Mouse (Mus musculus) liver, adult (tissue): ENCODE data around the gene Actrt2.

Experiments used
- GATA4 ChIP-seq: IDR thresholded peaks from 2 replicates; pipeline ENCODE4 v1.6.1; 2014; ENCODE audit warnings: mild to moderate bottlenecking, low read length; ENCODE audit not compliant: insufficient replicate concordance

The Actrt2 gene

DNA sequence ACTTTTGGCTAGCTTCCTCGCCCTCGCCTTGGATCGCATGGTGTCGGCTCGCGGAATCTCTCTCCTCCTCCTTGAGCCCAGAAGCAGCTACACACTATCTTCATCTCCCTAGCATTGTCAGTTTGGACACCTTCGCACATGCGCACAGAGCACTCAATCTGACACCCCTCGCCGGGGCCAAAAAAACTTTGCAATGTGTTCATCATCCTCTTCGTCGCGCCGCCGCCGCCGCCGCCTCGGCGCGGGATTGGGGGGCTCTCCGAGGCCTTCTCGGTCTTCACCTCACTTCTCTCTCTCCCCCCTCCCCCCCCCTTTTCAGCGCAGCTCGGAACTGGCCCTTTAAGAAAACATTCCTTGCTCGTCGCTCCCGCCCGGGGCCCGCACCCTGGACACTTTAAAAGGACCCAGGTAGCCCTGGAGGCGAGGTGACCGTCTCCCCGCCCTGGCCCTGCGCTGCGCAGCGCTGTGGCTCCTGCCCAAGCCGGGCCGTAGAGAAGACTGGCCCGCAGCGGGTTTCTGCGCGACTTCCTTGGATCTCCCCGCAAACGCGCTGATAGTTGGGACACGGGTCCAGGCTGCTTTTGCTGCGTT is 30.9 kb downstream of the Actrt2 start, which contains the start of gene Prdm16:
Gene Prdm16 (minus strand): TSS at position 153 of the 591 bp plus-strand sequence.
- TF ChIP-seq GATA4: no peak

DNA sequence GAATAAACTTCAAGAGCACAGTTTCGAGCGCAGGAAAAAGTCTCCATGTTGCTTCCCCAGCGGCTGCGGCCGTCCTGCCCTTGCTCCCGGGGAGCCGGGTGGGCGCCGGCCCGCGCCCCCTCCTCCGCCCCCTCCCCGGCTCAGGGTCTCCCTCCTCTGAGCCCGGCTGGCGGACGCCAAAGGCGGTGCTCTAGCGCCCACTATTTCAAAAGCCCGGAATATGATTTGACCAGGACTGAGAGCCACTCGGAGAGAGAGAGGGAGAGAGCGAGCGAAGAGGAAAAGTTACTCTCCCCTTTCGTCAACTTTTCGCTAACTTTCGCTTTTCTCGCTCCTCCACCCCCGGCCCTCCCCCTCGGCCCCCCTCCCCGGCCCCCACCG is 31.6 kb downstream of the Actrt2 start:
- no peak for TF ChIP-seq GATA4

DNA sequence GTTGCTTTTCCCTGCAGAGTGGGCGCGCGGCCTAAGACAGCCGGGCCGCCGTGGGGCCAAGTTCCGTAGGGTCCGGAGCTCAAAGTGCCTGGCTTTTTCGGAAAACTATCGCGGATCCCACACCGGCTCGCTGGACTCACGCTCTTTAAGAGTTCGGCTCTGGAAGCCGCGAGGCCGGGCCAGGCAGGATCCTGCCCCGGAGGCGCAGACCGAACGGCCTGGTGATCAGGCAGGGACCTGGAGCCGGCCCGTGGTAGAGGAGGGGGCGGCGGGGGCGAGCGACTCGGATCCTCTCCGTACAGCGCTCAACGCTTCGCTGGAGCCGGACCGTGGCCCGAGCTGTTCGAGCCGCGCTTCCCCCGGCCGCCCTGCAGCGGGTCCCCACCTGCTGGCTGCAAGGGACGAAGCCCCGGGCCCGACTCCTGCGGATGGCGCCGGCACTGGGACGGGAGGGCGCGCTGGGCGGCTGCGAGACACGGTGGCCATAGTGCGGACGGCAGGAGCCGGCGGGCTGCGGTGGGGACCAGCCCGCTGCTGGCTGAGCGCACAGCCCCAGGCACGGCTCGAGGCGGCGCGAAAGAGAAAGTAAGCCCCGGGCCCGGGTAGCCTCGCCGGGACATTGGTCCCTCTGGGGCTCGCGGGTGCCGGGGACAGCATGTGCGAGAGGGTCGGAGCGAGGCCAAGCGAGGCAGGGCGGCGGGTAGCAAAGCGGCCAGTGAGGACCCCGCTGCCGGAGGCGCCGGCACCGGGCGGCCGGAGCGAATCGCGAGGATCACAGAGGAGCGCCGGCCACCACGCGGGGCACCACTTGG is 32.2 kb downstream of the Actrt2 start:
- TF ChIP-seq GATA4: no peak

DNA sequence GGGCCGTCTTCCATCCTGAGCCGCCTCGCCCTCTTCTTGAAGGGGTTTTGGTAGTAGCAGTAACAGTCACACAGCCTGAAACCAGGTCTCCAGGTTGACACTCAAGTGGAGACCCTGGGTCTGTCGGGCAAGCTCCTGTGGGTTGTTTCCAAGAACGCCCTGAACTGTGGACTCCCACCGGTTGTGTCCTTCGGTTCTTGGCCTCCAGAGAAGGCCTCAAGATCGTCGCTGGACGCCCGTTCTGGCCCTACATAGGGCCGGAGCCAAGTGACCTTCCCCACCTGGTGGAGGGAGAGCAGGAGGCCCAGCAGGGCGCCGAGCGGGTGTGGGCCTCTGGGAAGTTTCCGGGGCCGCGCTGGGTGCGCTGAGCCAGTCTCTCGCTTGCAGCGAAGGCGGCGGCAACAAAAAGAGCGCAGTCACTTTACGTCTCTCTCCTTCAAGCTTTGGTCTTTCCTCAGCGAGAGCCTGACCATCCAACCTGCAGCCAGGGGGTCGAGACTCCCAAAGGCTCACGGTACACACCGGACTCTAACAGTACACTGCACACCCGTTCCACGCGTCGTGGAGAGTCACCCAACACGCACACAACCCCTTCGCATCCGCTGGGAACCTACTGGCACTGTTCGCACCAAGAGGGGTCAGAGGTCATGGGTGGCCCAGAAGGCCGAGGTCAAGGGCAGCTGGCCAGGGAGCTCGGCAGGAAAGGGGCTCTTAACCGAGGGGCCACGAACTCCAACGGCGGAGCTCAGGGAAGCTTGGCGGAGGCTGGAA is 33.0 kb downstream of the Actrt2 start:
- TF ChIP-seq GATA4: no peak

DNA sequence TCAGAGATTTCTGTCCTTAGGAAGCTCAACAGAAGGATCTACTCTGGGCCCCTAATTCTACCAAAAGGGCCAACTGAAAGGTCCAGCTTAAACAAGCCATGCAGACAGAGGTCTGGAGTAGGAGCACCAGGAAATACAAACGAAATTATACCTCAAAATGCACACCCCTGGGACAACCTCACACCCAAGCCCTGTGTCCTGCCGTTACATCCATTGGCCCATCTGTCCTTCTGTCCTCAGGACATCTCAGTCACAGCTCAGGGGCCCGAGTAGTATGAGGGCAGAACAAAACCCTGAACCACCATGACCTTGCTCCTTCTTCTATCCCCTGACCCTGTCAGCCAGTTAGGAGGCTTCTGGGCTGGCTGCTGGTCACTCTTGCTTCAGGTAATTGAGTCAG is 33.7 kb downstream of the Actrt2 start:
- no peak for TF ChIP-seq GATA4

DNA sequence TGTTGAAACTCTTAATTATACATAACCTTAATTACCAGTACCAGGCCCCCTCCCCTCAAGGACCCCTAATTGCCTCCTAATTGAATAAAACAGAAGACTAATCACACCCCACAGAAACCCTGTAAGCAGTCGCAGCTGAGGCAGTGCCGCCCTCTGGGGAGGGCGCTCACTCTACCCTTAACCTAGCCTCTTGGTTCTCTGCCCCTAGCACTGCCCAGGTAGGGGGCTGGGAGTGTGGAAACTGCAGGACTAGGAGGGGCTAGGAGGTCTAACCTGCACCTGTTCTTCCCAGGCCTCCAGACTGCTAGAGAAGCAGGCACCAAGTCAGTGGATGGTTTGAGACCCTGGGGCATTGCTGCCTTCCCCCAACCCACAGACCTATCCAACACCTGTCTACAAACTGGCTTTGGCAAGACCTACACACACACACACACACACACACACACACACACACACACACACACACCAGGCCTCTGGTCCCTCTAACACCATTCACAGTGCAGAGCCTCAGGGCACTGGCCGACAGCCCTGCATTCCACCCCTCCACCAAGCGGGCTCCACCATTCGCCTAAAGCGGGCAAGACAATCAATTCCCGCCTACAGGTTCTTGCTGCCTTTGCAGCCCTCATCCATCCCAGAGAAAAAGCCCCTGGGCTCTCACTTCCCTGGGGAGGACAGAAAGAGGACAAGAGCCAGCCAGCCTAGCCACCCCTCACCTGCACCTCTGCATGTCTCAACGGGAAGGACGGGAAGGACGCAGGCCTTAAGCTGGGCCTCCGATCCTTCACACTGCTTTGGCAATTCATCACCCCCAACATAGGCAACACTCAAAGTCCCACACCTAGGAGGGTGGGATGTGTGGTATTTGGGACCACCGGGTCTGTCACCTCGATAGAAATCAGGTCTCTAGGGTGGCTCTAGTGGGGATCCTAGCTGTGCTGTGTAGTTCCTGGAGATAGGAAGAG is 34.6 kb downstream of the Actrt2 start:
- TF ChIP-seq GATA4: no peak

DNA sequence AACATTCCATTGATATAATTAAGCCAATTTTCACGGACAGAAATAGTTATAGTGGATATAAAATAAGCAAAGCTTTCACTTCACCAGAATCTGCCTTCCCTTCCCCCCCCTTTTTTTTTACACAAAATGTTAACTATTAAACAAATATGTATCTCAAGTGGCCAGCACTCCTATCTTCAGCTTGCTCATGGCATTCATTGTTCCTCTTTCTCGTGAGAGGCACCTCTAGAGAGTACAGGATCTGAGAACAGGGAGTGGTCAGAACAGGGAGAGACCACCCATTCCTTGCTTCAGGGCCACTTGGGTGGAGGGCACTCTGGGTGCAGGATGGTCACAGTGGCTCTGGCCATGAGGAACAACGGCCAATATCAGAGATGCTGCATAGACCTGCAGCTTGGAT is 36.9 kb downstream of the Actrt2 start:
- no peak for TF ChIP-seq GATA4

DNA sequence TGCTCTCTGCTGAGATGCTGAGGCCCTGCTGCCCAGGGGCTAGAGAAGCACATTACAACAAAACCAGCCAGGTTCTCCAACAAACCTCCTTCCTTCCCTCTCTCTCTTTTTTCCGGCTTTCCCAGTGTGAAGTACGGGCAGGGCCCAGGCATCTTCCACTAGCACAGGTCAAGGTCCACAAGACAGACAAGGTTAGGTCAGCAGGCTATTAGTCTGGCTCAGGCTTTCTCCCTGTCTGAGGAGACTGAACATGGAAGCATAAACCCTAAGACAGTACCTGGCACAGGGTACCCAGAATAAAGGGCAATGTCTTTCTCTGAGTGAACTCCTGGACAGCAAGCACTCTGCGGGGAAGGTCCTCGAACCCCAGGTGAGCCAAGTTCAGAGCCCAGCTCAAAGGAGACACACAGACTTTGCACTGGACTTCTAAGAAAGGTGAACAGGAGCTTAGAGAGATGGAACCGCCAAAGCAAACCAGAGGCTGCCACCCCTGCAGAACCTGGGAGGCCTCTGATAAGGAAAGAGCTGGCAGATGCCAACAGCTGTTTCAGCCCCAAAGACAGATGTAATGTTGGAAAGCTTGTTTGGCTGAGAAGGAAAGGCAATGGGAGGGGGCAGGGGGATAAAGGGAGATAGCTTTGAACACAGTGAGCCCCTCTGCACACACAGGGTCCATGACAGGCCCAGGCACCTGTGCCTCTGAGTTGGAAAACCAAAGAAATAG is 40.1 kb downstream of the Actrt2 start:
- no peak for TF ChIP-seq GATA4

DNA sequence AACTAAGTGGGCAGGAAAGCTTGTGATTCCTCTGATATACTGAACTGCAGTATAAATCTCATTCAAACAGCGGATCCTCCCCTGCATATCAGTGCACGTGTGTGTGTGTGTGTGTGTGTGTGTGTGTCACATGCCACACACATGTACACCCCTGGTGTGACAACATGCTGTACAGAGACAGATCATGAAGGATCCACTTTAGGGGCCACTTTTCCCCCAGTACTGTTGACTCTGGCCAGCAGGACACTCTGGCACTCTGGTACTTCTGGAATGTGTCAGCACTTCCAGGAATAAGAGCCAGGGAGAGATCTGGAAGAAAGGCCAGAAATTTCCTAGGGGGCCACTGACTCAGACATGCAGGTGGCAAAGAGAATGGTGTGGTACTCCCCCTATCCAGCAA is 41.4 kb downstream of the Actrt2 start:
- TF ChIP-seq GATA4: no peak

DNA sequence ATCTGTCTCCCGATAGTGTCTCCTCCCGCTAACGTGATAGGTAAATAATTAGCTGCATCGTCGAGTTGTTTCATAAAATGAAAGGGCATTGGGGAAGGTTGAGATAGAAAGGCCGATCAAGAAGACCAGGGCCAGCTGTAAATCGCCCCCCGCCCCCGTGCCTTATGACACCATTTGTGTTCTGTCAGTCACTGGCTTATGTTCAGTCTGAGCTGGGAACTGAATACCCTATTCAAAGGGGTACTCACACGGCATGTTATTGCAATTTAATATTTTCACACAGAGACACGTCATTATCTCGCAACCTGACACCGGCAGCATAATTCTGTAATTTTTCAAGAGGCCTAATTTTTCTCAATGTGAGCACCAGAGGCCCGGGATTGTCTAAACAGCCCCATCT is 42.0 kb downstream of the Actrt2 start:
- no peak for TF ChIP-seq GATA4

DNA sequence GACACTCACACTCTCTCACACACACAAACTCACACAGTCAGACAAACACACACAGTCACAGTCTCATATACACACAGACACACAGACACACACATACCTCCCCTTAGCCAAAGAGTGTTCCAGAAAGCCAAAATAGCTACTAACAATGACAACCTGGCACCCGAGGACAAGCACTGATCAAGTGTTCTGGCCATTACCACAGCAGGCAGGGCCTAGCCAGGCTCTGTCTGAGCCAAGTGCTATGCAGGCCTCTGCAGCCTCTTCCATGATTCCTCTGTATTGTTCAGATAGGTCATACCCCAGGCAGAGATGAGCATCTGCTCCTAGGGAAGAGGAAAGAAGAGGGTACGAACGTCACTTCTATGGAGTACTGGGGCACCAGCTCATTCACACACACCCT is 44.4 kb downstream of the Actrt2 start:
- no peak for TF ChIP-seq GATA4

DNA sequence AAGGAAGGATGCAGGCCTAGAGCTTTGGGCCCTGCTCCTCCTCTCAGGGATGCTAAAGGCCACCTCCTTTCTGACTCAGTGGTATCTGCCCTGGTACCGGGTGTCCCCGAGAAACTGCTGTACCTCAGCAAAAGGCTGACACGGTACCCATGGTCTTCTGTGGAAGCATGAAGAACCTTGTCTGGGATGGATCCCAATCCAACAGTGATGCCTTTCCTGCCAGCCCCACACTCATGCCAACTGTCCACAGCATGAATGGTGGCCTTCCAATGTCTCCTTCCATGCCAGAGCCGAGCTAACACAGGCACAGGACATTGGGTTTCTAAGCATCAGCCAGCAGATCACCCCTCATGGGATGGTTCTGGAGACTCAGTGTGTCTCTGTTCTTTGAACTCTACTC is 45.1 kb downstream of the Actrt2 start:
- no peak for TF ChIP-seq GATA4
